Mouse (Mus musculus) brain, embryonic 18.5 days (tissue): Measurements from ENCODE around the gene Prox2.
A peak's percentile ranks its signal among the peaks of the same experiment; 100 is the strongest.
"Not testable (repeated sequence)": the region's sequence is repeated elsewhere in the genome, so short reads cannot be mapped to it uniquely, and the experiment has no call there.

Experiments
- DNase-seq: peaks from one replicate; pipeline ENCODE4 v3.0.0-alpha.2; 2012; ENCODE audit warnings: low read depth, low spot score

Gene Prox2

DNA sequence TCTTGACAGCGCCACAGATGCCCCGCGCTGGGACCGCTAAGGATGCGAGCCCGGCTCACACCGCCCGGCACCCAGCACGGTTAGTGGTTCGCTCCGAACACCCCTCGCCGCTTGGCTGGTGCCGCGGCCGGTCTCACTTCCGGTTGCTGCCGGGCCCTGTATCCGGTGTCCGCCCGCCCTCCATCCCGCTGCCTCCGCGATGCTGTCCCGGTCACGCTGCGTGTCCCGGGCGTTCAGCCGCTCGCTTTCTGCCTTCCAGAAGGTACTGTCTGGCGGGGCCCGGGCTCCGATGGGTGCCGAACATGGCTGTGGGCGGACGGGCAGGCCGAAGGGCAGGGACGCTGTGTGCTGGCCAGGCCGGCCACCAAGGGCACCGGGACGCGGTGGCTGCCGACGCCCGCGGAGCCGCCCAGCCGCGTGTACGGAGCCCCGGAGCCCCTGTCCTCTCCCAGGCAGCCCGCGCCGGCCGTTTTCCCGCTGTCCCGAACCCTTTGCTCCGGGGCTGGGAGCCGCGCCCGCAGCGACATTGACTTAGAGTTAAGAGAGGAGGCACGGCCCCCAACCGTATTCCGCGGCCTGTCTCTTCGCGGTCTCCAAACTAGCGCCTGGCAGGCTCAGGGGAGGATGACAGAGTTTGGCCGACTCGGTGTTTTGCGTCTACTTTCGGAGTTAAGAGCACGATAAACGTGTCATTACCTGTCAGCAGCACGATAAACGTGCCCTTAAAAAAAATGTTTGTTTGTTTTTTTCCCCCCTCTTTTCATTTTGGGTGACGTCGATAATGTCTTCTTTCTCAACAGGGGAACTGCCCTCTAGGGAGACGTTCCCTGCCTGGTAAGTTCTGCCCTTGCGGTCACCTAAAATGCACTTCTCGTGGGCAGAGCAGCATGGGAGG, at the start of gene Prox2, which contains the start of gene Dlst:
Gene Prox2, minus strand, starts transcription at position 62 of the 895 bp plus-strand sequence.
Gene Dlst, plus strand, starts transcription at position 136 of the 895 bp plus-strand sequence.
- peak; percentile 49 for DNase-seq

DNA sequence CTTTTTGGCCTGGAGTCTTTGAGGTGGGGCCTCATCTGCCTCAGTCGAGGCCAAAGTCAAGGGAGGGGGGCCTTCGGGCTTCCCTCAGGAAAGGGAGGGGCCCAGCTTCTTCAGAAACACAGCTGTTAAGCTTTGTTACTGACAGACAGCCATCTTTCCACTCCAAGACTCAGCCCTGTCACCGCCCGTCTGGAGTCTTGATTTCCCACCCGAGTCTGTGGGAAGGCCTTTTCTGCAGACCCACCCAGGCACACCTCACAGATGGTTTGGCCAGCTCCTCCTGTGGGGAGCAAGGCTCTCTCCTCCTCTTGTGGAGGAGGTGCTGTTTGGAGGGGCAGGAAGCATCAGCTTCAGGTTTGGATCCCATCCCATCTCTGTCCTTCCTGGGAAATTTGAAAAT, 49.0 kb upstream of the Prox2 start:
- DNase-seq = no peak

DNA sequence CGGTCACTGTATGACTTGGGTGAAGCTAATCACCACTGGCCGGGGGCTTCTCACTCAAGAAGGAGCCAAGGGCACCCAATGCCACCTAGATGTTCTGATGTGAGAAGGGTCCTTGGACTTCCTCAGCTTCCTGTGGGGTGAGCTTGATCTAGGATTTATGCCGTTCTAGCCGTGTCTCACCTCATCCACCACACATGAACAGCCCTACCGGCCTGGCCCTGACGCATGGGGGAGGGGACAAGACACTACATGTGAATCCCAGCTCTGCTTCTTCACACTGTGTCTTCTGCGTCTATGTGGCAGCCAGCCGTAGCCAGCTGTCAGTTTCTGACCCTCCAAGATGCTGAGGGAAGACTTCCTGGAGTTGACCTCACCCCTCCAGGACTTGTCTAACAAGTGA, 48.2 kb upstream of the Prox2 start:
- no peak for DNase-seq

DNA sequence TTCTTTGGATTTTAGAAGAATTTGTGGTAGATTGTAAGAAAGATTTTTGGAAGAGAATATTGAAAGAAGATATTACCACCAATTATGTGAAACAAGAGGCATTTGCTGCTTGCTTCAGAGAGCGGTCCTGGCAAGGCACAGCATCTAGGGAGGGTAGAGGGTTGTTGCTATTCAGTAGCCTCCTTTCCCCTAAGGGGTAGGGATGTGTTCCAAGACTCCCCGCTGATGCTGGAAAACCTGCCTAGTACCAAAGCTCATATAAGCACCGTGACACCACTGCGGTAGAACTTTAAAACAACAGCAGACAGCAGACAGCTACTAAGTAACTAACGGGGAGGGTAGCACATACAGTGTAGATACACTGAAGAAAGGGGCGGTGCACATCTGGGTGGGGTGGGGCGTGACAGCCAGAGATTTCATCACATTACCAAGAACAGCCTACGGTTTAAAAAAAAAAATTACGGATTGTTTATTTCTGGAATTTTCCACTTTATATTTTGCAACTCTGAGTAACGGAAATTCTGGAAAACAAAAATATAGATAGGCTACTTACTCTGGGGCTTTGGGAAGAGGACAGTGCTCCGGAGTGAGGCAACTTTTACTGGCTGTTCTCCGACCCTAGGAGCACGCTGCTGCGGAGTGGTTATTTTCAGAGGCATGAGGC, 47.4 kb upstream of the Prox2 start:
- no peak for DNase-seq

DNA sequence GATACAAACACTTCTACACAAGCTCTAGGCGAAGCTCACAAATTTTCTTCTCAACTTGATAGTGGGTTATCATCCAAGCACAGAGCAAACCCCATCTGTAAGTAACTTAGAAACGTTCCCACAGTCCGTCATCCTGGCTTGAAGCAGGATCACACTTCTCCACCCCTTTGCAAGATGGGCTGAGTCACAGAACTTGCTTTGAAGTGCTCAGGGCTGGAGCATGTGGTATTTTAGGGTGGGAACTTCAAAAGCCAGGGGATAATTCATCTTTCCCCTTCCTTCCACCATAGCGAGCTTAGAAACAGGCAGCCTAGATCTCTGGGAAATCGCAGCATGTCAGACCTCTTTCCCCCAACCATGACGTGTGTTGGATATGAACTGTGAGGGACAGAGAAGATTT, 45.8 kb upstream of the Prox2 start:
- no peak for DNase-seq

DNA sequence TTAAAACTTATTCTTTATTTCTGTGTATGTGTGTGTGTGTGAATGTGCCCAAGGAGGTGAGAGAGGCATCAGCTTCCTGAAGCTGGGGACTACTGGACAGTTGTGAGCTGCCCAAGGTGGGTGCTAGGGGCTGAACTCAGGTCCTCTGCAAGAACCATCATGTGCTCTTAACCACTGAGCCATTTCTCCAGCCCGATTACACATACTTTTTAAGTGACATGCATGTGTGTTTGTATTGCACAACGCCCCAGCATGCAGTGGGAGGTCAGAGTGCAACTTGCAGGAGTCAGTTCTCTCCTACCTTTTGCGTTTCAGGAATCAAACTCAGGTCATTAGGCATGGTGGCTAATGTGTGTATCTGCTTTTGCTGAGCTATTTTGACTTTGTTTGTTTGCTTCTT, 42.5 kb upstream of the Prox2 start:
- no peak for DNase-seq

DNA sequence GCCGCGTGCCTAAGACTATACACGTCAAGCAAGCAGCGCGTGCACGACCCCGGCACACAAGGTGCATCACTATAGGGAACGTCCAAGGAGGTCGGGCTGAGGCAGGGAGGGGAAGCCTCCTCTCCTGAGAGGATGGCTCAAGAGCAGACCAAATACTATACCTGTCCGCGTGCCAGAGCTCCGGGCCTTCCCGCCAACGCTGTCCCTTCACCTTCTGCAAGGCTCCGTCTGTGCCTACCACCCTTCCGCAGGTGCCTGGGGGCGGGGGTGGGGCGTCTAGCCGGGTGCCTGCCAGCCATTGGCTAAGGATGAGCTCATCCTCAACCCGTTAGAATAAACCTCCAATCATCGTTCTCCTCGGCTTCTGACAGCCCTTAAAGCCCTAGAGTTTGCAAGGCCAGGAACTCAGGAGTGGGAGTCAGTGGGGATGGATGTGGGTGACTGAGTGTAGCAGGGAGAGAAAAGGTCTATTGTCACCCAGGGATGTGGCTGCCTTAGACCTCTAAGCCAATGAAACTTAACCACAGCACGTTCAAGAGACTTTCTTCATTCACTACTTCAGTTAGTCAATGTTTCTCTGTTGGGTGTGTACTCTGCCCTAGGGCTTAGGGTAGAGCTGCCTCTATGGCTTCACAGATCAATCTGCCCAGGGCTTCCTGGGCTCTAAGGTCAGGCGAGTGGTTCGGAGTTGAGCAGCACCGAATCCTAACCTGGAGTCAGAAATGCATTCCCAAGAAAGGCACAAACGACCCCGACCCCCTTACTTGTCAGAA, 40.6 kb upstream of the Prox2 start, which contains the start of gene Rps6kl1:
Gene Rps6kl1, minus strand, starts transcription at position 263 of the 773 bp plus-strand sequence.
- DNase-seq = peak; percentile 72

DNA sequence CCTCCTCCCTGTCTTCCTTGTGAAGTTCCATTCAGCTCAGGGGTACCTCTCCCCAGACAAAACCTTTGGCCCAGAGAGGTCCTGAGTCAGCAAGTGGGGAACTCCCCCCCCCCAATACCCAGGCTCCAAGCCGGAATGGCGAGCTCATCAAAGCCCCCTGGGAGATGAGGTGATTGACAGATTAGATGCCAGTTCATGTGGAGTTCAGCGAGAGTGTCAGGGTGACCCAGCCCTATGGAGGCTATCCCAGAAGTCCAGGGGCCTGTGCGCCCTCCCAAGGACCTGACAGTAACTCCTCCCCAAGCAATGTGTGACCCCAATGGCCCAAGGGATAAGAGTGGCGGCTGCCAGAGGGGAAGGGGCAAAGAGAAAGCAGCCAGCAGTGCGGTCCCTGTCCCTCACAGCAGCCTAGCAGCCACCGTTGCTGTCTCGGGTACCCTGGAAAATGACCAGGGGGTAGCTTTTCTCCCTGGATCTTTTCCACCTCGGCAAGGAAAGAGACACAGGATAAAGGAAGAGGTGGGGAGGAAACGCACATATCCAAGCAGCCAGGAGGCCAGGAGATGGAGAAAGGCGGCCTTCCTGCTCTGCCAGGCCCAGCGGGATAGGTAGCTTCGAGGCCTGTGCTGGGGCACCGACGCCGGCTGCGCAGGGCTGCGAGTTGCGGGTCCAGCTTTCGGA, 39.9 kb upstream of the Prox2 start:
- no peak for DNase-seq

DNA sequence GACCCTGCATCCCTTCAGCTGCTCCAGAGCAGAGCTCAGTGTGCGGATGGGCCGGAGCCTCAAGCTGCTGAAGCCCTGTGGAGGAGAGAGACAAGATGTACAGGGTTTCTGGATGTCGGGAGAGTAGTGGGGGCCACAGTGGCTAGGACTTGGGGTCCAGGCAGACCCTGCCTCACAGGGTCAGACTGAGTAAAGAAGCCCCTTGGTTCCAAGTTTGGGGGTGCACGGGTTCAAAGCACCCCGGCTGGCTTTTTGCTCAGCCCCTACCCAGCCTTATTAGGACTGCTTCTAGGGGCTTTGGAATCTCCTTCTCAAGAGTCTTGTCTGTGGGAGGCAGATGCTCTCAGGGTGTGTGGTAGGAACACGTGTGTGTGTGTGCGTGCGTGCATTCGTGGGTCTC, 36.3 kb upstream of the Prox2 start:
- no peak for DNase-seq

DNA sequence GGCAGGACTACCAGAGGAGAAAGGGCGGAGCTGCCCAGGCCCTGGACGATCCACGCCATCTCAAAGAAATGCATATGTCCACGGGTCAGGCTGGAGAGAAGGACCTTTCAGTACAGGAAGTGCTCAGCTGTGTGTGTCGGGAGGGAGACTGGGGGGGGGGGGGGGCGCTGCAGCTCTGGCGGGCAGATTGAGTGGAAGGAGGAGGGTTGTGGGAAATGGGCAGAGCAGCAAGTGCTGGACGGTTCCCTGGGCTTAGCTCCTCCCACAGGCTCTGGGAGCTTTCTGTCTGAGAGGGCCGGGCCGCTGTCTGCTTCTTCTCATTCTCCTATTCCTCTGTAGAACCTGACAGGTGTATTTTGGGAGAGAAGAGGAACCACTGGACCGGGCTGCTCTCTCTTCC, 35.8 kb upstream of the Prox2 start:
- no peak for DNase-seq

DNA sequence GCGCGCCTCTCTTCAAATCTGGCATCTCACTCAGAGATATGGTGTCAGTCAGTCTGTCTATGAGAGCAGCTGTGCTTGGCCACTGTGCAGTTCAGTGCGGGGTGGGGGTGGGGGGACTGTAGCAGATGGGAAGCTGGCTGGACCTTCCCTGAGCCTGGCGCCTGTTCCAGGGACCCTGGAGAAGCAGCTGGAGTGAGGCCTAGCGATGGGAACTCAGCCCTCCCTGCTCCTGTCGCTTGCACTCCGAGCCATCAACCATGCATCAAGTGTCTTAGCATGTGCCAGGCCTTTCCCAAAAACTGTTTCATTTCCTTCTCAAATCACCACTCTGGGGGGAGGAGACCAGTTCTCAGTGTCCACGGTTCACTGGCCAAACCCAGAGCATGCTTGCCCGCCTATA, 35.1 kb upstream of the Prox2 start:
- no peak for DNase-seq

DNA sequence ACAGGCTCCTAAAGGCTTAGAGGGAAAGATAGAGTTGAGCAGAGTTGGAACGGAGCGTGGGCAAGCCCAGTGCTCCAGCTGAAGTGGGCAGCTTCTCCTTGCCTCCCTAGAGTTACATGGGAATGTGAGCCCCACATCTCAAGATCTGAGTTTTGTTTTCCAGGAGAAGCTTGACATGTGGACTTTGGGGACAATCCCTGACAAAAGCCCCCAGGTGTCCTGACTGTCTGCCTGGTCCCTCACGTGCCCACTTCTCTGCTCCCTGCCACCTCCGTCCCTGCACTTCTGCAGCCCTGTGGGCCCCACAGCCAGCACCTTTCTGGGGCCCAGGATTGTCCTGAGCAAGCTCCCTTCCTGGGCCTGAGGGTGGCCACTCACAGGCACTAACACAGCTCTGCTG, 34.3 kb upstream of the Prox2 start:
- no peak for DNase-seq

DNA sequence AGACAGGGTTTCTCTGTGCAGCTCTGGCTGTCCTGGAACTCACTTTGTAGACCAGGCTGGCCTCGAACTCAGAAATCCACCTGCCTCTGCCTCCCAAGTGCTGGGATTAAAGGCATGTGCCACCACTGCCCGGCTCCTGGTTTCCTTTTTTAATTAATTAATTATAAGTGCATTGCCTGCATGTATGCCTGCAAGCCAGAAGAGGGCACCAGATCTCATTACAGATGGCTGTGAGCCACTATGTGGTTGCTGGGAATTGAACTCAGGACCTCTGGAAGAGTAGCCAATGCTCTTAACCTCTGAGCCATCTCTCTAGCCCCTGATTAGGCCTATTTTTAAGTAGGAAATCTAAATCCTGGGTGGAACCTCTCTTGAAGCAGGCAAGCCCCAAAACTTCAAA, 33.7 kb upstream of the Prox2 start:
- not testable (repeated sequence) for DNase-seq

DNA sequence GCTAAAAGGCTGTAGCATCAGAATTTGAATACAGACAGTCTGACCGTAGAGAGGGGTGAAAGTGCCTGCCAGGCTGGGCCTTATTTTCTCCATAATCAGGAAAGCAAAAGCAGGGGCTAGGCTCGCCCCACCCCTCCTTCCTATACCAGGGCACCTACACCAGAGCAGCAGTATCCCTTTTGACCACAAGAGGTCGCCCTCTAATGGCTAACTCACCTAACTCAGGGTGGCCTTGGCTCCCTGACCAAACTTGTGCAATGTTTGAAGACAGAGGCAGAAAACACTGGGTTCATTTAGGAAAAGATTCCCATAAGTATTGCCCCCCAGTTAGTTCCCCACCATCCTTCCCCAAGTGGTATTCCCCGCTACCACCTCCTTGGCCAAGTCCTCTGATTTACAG, 32.2 kb upstream of the Prox2 start:
- DNase-seq = no peak

DNA sequence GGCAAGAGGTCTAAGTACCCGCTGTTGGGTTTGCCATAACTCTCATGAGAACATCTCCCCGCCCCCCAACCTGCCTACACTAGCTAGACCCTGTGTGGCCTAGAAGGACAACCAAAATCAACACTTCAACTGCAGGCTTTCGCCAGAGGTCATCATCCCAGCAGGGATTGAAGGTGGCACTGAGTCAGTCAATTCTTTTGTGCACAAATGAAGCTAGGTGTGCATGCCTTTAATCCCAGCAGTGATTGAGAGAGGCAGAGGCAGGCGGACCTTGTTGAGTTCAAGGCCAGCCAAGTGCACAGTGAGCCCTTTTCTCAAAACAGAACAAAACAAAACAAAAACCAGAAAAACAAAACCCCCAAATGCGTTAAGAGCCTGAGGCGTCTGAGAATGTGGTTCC, 30.5 kb upstream of the Prox2 start:
- no peak for DNase-seq

DNA sequence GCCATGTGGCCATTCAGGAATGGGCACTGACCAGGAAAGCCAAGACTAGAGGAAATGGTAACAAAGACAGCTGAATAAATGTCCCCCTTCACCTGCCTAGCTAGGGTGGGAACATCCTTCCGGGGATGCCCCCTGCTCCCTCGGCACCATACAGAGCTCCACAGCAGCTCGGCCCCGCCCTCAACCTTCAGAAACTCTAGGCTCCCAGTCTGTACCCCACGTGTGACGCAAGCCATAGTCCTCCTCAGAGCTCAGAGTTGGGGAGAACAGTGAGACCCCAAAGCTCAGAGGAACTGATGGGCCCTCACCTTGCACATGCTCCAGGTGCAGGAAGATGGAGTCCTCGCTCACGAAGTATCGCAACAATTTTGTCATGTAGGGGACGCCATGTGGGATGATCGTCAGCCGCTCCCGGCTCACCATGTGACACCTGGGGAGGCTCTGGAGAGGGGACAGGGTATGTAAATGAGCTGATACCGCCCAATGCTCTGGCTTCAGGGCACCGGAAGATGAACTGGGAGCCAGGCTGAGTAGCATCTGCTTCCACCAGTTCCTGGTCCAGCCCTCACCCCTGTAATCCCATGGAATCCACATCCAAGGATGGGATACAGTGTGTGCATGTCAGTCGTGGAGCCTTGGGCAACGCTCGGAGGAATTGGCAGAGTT, 29.6 kb upstream of the Prox2 start:
- no peak for DNase-seq

DNA sequence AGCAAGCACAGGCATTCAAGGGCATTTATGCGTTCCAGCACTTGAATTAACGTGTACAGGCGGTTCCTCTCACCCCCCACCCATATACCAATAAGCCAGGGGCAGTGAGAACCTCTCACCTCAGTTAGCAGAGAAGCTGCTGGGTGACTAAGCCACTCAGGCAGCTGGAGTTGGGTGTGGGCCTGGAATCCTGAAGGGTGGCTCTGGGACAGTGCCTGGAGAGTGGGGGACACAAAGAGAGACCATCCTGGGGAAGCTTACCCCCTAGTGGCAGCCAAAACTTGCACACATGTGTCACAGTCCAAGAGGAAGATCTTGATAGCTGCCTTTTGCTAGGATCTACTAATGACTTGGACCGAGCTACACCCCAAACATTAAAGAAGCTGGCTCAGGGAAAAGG, 26.1 kb upstream of the Prox2 start:
- no peak for DNase-seq

DNA sequence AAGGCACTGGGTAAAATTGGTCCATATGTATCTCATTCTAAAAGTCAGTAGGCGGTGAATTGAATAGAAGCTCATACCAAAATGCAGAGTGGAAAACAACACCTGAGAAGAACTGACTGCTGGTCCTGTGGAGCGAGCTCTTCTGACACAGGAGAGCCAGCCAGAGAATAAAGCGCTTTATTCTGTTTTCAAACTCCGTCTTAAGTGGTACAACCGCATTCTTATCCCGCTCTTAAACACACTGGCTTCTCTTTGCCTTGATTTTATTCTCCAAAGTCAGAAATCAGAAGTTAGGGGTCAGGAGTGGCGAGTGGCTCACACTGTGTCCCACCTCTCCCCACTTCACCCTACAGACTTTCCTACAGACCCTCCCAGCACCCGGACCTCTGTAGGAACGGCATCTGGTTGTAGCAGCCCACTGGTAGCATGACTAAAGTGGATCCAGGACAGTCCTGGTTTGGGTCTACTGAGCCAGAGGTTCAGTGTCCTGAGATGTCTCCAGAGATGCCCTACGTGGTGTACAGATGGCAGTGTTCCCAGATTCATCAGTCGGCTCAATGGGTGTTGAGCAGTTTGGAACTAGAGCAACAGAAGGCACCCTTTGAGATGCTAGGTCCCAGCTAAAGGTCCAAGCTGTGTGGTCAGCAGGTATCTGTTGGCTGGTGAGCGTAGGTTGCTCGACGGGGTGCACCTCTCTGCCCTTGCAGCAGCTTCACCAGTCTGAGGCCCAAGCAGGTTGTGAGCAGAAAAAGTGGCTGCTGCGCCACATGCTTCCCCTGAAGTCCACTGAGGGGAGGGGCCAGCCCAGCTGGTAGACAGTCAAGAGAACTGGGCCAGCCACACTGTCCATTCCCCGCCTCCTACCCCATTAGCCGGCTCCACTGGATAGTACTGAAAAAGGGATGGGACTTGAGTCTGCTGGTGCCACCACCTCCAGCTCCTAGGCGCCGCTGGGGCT, 25.2 kb upstream of the Prox2 start:
- no peak for DNase-seq

DNA sequence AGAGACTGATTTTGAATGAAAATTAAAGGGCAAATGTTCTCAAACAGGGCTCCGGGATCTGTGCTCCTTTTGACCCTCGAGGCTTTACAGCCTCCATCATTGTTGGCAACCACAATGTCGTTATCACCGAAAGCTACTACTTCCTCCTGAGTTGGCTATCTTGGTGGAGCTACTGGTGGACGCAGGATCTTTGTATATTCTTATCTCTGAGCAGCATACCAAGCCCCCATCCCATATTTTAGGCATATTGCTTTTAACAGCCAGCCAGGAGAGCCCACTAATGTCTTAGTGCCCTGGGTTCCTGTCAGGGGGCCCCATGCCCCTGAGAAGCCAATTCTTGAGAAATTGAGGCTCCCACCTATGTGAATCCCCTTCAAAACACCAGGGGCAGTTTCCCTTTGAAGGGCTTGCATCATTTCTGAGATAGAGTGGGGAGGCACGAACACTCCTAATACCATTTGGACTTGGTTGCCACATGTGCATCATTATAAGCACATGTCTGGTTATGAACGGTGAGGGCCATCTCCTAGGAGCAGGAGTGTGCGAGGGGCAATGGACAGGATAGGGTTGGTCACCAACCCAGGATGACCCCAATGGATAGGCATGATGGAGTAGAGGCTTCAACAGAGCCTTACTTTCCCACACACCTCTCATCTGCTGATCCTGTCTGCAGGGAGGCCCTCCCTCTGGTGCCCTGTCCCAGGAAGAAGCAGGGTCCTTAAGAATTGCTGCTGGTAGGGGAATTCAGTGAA, 23.7 kb upstream of the Prox2 start:
- no peak for DNase-seq
